Mouse (Mus musculus): ENCODE data around the gene Mitf. TPM values are rescaled to one million over a fixed set of nuclear protein-coding genes. Genes with fewer than 3 reads are reported as not detected.

The Mitf gene
- total and polyA plus RNA-seq, 2 experiments from 2014 or later = 1.8 to 3.1 TPM

GRCm38 (mm10) chr6:97952845-97953244 lies 146.0 kb downstream of the Mitf start:
- Histone ChIP-seq H3K9ac (no peak overlapping the region), H3K4me1 (ENCODE audit: insufficient read depth) (no peaks in the 10 kb centered on the region), H3K9me3 (ENCODE audit: low read length) (no peaks in the 10 kb centered on the region), H3K36me3 (ENCODE audit: insufficient read depth) (no peaks in the 10 kb centered on the region), H3K4me2 (ENCODE audit: low read depth) (no peak overlapping the region), H3K4me3 (ENCODE audit: low read depth, low read length) (no peak overlapping the region), H3K27ac (ENCODE audit: low read depth, low read length) (no peak overlapping the region), H3K27me3 (ENCODE audit: insufficient read depth, low read length) (no peaks in the 10 kb centered on the region)
- no peak for DNase-seq
- 63% methylated on average over 8 of the region's 8 CpGs for WGBS
- ATAC-seq = no peak
- no peak for TF ChIP-seq CTCF (IDR thresholded peaks at IDR 0.05; ENCODE audit: low read depth)

GRCm38 (mm10) chr6:97956121-97956520 lies 149.3 kb downstream of the Mitf start:
- no peak for TF ChIP-seq CTCF (IDR thresholded peaks at IDR 0.05; ENCODE audit: low read depth)
- H3K4me2 ChIP-seq (ENCODE audit: low read depth) = no peak overlapping the region
- no peak overlapping the region for H3K9ac ChIP-seq
- H3K9me3 ChIP-seq (ENCODE audit: low read length) = no peaks in the 10 kb centered on the region
- H3K4me1 ChIP-seq (ENCODE audit: insufficient read depth) = no peaks in the 10 kb centered on the region
- ATAC-seq (no peak), DNase-seq (no peak)
- H3K27me3 ChIP-seq (ENCODE audit: insufficient read depth, low read length) = no peaks in the 10 kb centered on the region
- H3K4me3 ChIP-seq (ENCODE audit: low read depth, low read length) = no peak overlapping the region
- no peak overlapping the region for H3K27ac ChIP-seq (ENCODE audit: low read depth, low read length)
- WGBS = 82% methylated on average over 6 of the region's 6 CpGs
- H3K36me3 ChIP-seq (ENCODE audit: insufficient read depth) = no peaks in the 10 kb centered on the region

GRCm38 (mm10) chr6:97956636-97957035 lies 149.8 kb downstream of the Mitf start:
- Histone ChIP-seq H3K36me3 (ENCODE audit: insufficient read depth) (no peaks in the 10 kb centered on the region), H3K9ac (no peak overlapping the region), H3K4me3 (ENCODE audit: low read depth, low read length) (no peak overlapping the region), H3K4me2 (ENCODE audit: low read depth) (no peak overlapping the region), H3K9me3 (ENCODE audit: low read length) (no peaks in the 10 kb centered on the region), H3K27ac (ENCODE audit: low read depth, low read length) (no peak overlapping the region), H3K27me3 (ENCODE audit: insufficient read depth, low read length) (no peaks in the 10 kb centered on the region), H3K4me1 (ENCODE audit: insufficient read depth) (no peaks in the 10 kb centered on the region)
- no peak for DNase-seq
- 95% methylated on average over 10 of the region's 10 CpGs for WGBS
- no peak for TF ChIP-seq CTCF (IDR thresholded peaks at IDR 0.05; ENCODE audit: low read depth)
- ATAC-seq = no peak

- TF ChIP-seq CTCF (IDR thresholded peaks at IDR 0.05; ENCODE audit: low read depth) = no peak
- H3K9me3 ChIP-seq (ENCODE audit: low read length) = no peaks in the 10 kb centered on the region
Measured at GRCm38 (mm10) chr6:97958276-97958675, 151.4 kb downstream of the Mitf start.

GRCm38 (mm10) chr6:97961776-97962175 lies 154.9 kb downstream of the Mitf start:
- Histone ChIP-seq H3K9me3 (ENCODE audit: low read length) (no peaks in the 10 kb centered on the region), H3K4me1 (ENCODE audit: insufficient read depth) (no peaks in the 10 kb centered on the region), H3K9ac (no peak overlapping the region), H3K27ac (ENCODE audit: low read depth, low read length) (no peak overlapping the region), H3K27me3 (ENCODE audit: insufficient read depth, low read length) (no peaks in the 10 kb centered on the region), H3K4me3 (ENCODE audit: low read depth, low read length) (no peak overlapping the region), H3K4me2 (ENCODE audit: low read depth) (no peak overlapping the region), H3K36me3 (ENCODE audit: insufficient read depth) (no peaks in the 10 kb centered on the region)
- 45% methylated on average over 2 of the region's 2 CpGs for WGBS
- ATAC-seq = no peak
- DNase-seq = no peak
- TF ChIP-seq CTCF (IDR thresholded peaks at IDR 0.05; ENCODE audit: low read depth) = no peak

More at GRCm38 (mm10) chr6:97958276-97958675, 151.4 kb downstream of the Mitf start:
- Histone ChIP-seq H3K4me1 (ENCODE audit: insufficient read depth) (no peaks in the 10 kb centered on the region), H3K9ac (no peak overlapping the region), H3K36me3 (ENCODE audit: insufficient read depth) (no peaks in the 10 kb centered on the region), H3K27ac (ENCODE audit: low read depth, low read length) (no peak overlapping the region), H3K27me3 (ENCODE audit: insufficient read depth, low read length) (no peaks in the 10 kb centered on the region), H3K4me2 (ENCODE audit: low read depth) (no peak overlapping the region), H3K4me3 (ENCODE audit: low read depth, low read length) (no peak overlapping the region)
- DNase-seq (no peak), ATAC-seq (no peak)
- 77% methylated on average over 4 of the region's 4 CpGs for WGBS

- ATAC-seq (no peak), DNase-seq (no peak)
- no peak for TF ChIP-seq CTCF (IDR thresholded peaks at IDR 0.05; ENCODE audit: low read depth)
- no peak overlapping the region for H3K4me3 ChIP-seq (ENCODE audit: low read depth, low read length)
- no peak overlapping the region for H3K9ac ChIP-seq
- WGBS = 92% methylated on average over 1 of the region's 1 CpGs
- no peak overlapping the region for H3K27ac ChIP-seq (ENCODE audit: low read depth, low read length)
- no peaks in the 10 kb centered on the region for H3K9me3 ChIP-seq (ENCODE audit: low read length)
- H3K4me1 ChIP-seq (ENCODE audit: insufficient read depth) = no peaks in the 10 kb centered on the region
- H3K27me3 ChIP-seq (ENCODE audit: insufficient read depth, low read length) = no peaks in the 10 kb centered on the region
- H3K36me3 ChIP-seq (ENCODE audit: insufficient read depth) = no peaks in the 10 kb centered on the region
- H3K4me2 ChIP-seq (ENCODE audit: low read depth) = no peak overlapping the region
Measured at GRCm38 (mm10) chr6:97962311-97962710, 155.5 kb downstream of the Mitf start.

- WGBS = 74% methylated on average over 3 of the region's 3 CpGs
- Histone ChIP-seq H3K4me2 (ENCODE audit: low read depth) (no peak overlapping the region), H3K9ac (no peak overlapping the region)
Measured at GRCm38 (mm10) chr6:97964750-97965149, 157.9 kb downstream of the Mitf start.

GRCm38 (mm10) chr6:97981668-97982067 lies 174.8 kb downstream of the Mitf start:
- no peak overlapping the region for H3K9ac ChIP-seq
- no peak for ATAC-seq

More at GRCm38 (mm10) chr6:97964750-97965149, 157.9 kb downstream of the Mitf start:
- H3K4me3 ChIP-seq (ENCODE audit: low read depth, low read length) = no peak overlapping the region
- H3K36me3 ChIP-seq (ENCODE audit: insufficient read depth) = no peaks in the 10 kb centered on the region
- H3K27ac ChIP-seq (ENCODE audit: low read depth, low read length) = no peak overlapping the region
- H3K9me3 ChIP-seq (ENCODE audit: low read length) = no peaks in the 10 kb centered on the region
- no peaks in the 10 kb centered on the region for H3K4me1 ChIP-seq (ENCODE audit: insufficient read depth)
- no peak for DNase-seq
- no peaks in the 10 kb centered on the region for H3K27me3 ChIP-seq (ENCODE audit: insufficient read depth, low read length)
- no peak for ATAC-seq
- TF ChIP-seq CTCF (IDR thresholded peaks at IDR 0.05; ENCODE audit: low read depth) = no peak

More at GRCm38 (mm10) chr6:97981668-97982067, 174.8 kb downstream of the Mitf start:
- no peak for TF ChIP-seq CTCF (IDR thresholded peaks at IDR 0.05; ENCODE audit: low read depth)
- H3K36me3 ChIP-seq (ENCODE audit: insufficient read depth) = no peaks in the 10 kb centered on the region
- H3K27ac ChIP-seq (ENCODE audit: low read depth, low read length) = no peak overlapping the region
- H3K4me3 ChIP-seq (ENCODE audit: low read depth, low read length) = no peak overlapping the region
- 19% methylated on average over 9 of the region's 9 CpGs for WGBS
- H3K4me2 ChIP-seq (ENCODE audit: low read depth) = no peak overlapping the region
- DNase-seq = no peak
- no peaks in the 10 kb centered on the region for H3K9me3 ChIP-seq (ENCODE audit: low read length)
- H3K27me3 ChIP-seq (ENCODE audit: insufficient read depth, low read length) = no peaks in the 10 kb centered on the region
- no peaks in the 10 kb centered on the region for H3K4me1 ChIP-seq (ENCODE audit: insufficient read depth)

Data from forebrain, postnatal 0 days (tissue).